Mouse (Mus musculus) mouse trophoblast stem cell (cell line): ENCODE data around the gene Dda1.

Experiments
- in situ Hi-C, 2 experiments: fragments of 300-500 bp; cut with MseI, MboI; formaldehyde crosslinking; loops; 2 replicates in 1 of 2; 3 replicates in 1 of 2; pipeline ENCODE4 v1.15.1; 2025

Gene Dda1

GRCm38 (mm10) chr8:71468001-71468400 is 998 bp upstream of the Dda1 start:
- in situ Hi-C loops: no loop called here

- in situ Hi-C loops: no loop called here
These were observed 412 bp downstream of the Dda1 start for GRCm38 (mm10) chr8:71469411-71469810.

- in situ Hi-C loops: no loop called here
These were observed 1.3 kb downstream of the Dda1 start for GRCm38 (mm10) chr8:71470146-71470912.

GRCm38 (mm10) chr8:71470913-71471255 is 1.9 kb downstream of the Dda1 start:
- in situ Hi-C loops: no loop called here

- in situ Hi-C loops: no loop called here
These were observed 2.9 kb downstream of the Dda1 start for GRCm38 (mm10) chr8:71471861-71472260.

- in situ Hi-C loops: no loop called here
These were observed 3.8 kb downstream of the Dda1 start for GRCm38 (mm10) chr8:71472601-71473386.

GRCm38 (mm10) chr8:71474344-71474743 is 5.3 kb downstream of the Dda1 start:
- in situ Hi-C loops: no loop called here

- in situ Hi-C loops: no loop called here
These were observed 6.0 kb downstream of the Dda1 start for GRCm38 (mm10) chr8:71474785-71475701.

- in situ Hi-C loops: no loop called here
These were observed 6.7 kb downstream of the Dda1 start for GRCm38 (mm10) chr8:71475702-71476075.

- in situ Hi-C loops: no loop called here
These were observed 7.3 kb downstream of the Dda1 start for GRCm38 (mm10) chr8:71476099-71476940.

GRCm38 (mm10) chr8:71477196-71477845 is 8.3 kb downstream of the Dda1 start:
- in situ Hi-C loops: no loop called here

GRCm38 (mm10) chr8:71478943-71479342 is 9.9 kb downstream of the Dda1 start:
- in situ Hi-C loops: no loop called here

GRCm38 (mm10) chr8:71483932-71484331 is 14.9 kb downstream of the Dda1 start:
- in situ Hi-C loops: no loop called here

- in situ Hi-C loops: no loop called here
These were observed 15.7 kb downstream of the Dda1 start for GRCm38 (mm10) chr8:71484736-71485135.

GRCm38 (mm10) chr8:71485142-71486135 is 16.4 kb downstream of the Dda1 start, which contains the start of gene Ano8:
TSS of gene Ano8 (minus strand) at chr8:71485963.
- in situ Hi-C loops: no loop called here

GRCm38 (mm10) chr8:71486136-71486529 is 17.1 kb downstream of the Dda1 start:
- in situ Hi-C loops: no loop called here

GRCm38 (mm10) chr8:71487691-71488445 is 18.9 kb downstream of the Dda1 start, which contains the start of gene Gtpbp3:
TSS of gene Gtpbp3 (plus strand) at chr8:71488103.
- in situ Hi-C loops: no loop called here

- in situ Hi-C loops: no loop called here
These were observed 19.5 kb downstream of the Dda1 start for GRCm38 (mm10) chr8:71488454-71488853.
